Mouse (Mus musculus): ENCODE data around the gene Tfrc. TPM values are rescaled to one million over a fixed set of nuclear protein-coding genes. Genes with fewer than 3 reads are reported as not detected.

Gene Tfrc
- total and polyA plus RNA-seq, 2 experiments, result 3.9 to 16.0 TPM

DNA sequence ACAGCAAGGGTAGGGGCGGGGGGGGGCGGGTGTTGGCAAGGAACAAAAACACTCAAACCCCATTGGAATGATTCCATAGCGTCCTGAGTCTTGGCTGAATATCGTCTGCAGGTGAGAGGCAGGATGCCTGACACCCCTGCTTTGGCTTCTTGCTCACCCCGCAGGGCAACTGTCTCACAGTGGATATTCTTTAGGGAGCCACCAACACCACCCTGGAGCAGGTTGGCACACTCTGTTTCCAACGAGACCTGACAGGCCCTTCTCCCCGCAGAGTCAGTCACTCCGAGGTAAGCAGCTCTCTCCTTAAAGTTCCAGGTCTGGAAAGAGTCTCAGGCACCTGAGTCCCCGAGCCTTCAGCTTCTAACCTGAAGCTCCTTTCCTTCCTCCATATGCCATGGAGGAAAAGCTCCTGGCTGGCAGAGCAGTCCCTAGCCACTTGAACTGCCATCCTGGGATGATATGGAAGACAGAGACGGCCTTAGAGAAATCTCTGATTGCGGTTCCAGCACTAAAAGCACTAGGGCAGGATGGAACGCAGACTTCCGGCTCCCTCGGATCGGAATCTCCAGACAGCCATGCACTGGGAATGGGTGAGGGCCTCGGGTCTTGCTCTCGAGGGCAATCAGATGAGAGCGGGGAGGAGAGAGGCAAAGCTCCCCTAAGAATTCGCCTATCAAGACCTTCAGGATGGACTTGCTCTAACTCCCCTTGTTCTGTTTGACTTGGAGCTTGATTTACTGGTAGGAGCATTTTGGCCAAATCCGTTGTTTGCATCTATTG, 32.9 kb downstream of the Tfrc start:
- Histone ChIP-seq H3K79me2 (ENCODE audit: control insufficient read depth, insufficient read depth, low read length) (no peaks in the 10 kb centered on the region), H3K27ac (replicated peaks; ENCODE audit: insufficient read depth, low read depth, low read length) (no peak overlapping the region), H3K4me3 (ENCODE audit: insufficient read depth, low read depth, low read length) (no peak overlapping the region), H3K9ac (ENCODE audit: low read depth, low read length) (no peak overlapping the region), H3K4me1 (ENCODE audit: control insufficient read depth, insufficient read depth, low read length) (peaks cover 9% of the 10 kb centered on the region), H3K27me3 (ENCODE audit: control insufficient read depth, insufficient read depth, low read length) (no peaks in the 10 kb centered on the region), H3K36me3 (ENCODE audit: control insufficient read depth, insufficient read depth, low read length) (no peaks in the 10 kb centered on the region)
- no peak for DNase-seq (ENCODE audit: extremely low read depth, low read depth, low spot score)
- WGBS, result 77% methylated on average over 20 of the region's 20 CpGs
- TF ChIP-seq CTCF (IDR thresholded peaks at IDR 0.05; ENCODE audit: low read depth, low read length) (no peak), POLR2A (IDR thresholded peaks at IDR 0.05; ENCODE audit: extremely low read depth, insufficient read depth, low read length) (no peak)

DNA sequence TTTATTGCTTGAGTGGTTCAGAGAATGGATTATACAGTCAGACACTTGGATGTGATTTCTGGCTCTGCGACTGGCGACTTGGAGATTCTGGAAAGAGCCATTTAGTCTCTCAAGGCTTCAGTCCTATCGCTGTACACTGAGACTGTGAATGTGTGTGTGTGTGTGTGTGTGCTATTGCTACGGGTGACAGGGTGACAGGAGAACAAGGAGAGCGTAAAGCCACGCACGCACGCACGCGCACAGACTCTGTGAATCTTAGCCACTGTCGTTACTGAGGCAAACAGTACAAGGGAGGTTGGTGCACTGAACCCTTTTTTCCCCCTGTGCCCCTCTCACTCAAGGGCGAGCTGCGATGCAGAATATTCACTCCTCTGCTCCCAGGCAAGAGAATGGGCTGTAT, 33.6 kb downstream of the Tfrc start:
- H3K36me3 ChIP-seq (ENCODE audit: control insufficient read depth, insufficient read depth, low read length), result no peaks in the 10 kb centered on the region
- H3K4me3 ChIP-seq (ENCODE audit: insufficient read depth, low read depth, low read length), result no peak overlapping the region
- no peak overlapping the region for H3K9ac ChIP-seq (ENCODE audit: low read depth, low read length)
- DNase-seq (ENCODE audit: extremely low read depth, low read depth, low spot score), result no peak
- H3K4me1 ChIP-seq (ENCODE audit: control insufficient read depth, insufficient read depth, low read length), result peaks cover 9% of the 10 kb centered on the region
- H3K79me2 ChIP-seq (ENCODE audit: control insufficient read depth, insufficient read depth, low read length), result no peaks in the 10 kb centered on the region
- H3K27ac ChIP-seq (replicated peaks; ENCODE audit: insufficient read depth, low read depth, low read length), result no peak overlapping the region
- no peaks in the 10 kb centered on the region for H3K27me3 ChIP-seq (ENCODE audit: control insufficient read depth, insufficient read depth, low read length)
- 84% methylated on average over 13 of the region's 13 CpGs for WGBS
- TF ChIP-seq CTCF (IDR thresholded peaks at IDR 0.05; ENCODE audit: low read depth, low read length), result no peak
- no peak for TF ChIP-seq POLR2A (IDR thresholded peaks at IDR 0.05; ENCODE audit: extremely low read depth, insufficient read depth, low read length)

DNA sequence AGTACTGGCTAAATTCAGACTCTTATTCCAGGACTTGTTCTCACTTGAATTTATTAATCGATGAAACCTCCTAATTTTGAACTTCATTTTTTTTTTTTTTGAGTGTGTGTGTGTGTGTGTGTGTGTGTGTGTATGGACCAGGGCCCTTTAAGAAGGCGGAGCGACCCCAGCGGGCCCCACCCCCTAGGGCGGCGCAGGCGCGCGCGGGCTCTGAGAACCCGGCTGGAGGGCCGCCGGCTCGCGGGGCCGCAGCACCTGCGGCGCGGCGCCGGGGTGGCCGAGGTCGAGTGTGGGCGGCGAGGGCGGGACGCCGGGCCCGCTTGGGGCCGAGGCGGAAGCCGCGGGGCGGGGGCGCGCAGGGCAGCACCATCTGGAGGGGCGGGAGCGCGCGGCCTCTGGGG, 34.9 kb downstream of the Tfrc start, which contains the start of gene Tnk2:
TSS of gene Tnk2 (plus strand) at position 214 of the 401 bp plus-strand sequence.
- WGBS, result 7% methylated on average over 38 of the region's 40 CpGs
- Histone ChIP-seq H3K36me3 (ENCODE audit: control insufficient read depth, insufficient read depth, low read length) (no peaks in the 10 kb centered on the region), H3K4me1 (ENCODE audit: control insufficient read depth, insufficient read depth, low read length) (peaks cover 9% of the 10 kb centered on the region), H3K27ac (replicated peaks; ENCODE audit: insufficient read depth, low read depth, low read length) (no peak within 1 kb of the TSS), H3K27me3 (ENCODE audit: control insufficient read depth, insufficient read depth, low read length) (no peaks in the 10 kb centered on the region), H3K9ac (ENCODE audit: low read depth, low read length) (peak within 1 kb of the TSS; percentile 97), H3K79me2 (ENCODE audit: control insufficient read depth, insufficient read depth, low read length) (no peaks in the 10 kb centered on the region; the same call in 1 of the 2 replicates), H3K4me3 (ENCODE audit: insufficient read depth, low read depth, low read length) (peak within 1 kb of the TSS; percentile 77)
- TF ChIP-seq POLR2A (IDR thresholded peaks at IDR 0.05; ENCODE audit: extremely low read depth, insufficient read depth, low read length), result no peak
- TF ChIP-seq CTCF (IDR thresholded peaks at IDR 0.05; ENCODE audit: low read depth, low read length), result no peak
- DNase-seq (ENCODE audit: extremely low read depth, low read depth, low spot score), result peak; percentile 59

DNA sequence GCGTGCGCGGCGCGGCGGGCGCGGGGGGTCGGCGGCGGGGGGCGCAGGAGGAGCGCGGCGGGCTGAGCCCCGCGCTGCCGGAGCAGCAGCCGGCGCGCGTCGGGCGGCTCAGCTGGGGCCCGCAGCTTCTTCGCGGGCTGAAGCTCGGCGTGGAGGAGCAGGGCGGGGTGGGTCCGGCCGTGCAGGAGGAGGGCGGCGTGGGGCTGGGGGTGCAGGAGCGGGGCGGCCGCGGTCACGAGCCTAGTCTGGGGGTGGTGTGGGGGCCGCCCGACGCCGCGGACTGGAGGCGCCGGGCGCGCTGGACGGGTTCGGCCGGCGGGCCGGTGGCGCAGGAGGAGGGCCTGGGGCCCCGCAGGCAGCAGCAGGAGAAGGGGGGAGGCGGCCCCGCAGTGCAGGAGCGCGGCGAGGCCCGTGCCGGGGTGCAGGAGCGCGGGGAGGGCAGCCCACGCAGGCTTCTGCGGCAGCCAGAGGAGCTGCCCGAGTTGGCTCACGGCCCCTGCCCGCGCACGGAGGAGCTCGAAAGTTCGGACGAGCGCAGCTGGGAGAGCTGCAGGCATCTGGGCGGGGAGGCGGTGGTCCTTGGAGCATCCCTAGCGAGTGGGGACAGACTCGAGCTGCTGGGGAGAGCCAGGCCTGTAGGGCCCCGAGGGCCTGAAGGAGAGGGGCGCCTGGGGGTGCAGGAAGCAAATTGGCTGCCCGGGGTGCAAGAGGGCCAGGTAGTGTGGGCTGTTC, 35.5 kb downstream of the Tfrc start:
- no peak for DNase-seq (ENCODE audit: extremely low read depth, low read depth, low spot score)
- Histone ChIP-seq H3K36me3 (ENCODE audit: control insufficient read depth, insufficient read depth, low read length) (no peaks in the 10 kb centered on the region), H3K9ac (ENCODE audit: low read depth, low read length) (peak overlapping the region; percentile 97), H3K27ac (replicated peaks; ENCODE audit: insufficient read depth, low read depth, low read length) (no peak overlapping the region), H3K27me3 (ENCODE audit: control insufficient read depth, insufficient read depth, low read length) (no peaks in the 10 kb centered on the region), H3K4me1 (ENCODE audit: control insufficient read depth, insufficient read depth, low read length) (peaks cover 9% of the 10 kb centered on the region), H3K4me3 (ENCODE audit: insufficient read depth, low read depth, low read length) (peak overlapping the region; percentile 77), H3K79me2 (ENCODE audit: control insufficient read depth, insufficient read depth, low read length) (no peaks in the 10 kb centered on the region; the same call in 1 of the 2 replicates)
- TF ChIP-seq POLR2A (IDR thresholded peaks at IDR 0.05; ENCODE audit: extremely low read depth, insufficient read depth, low read length), result no peak
- no peak for TF ChIP-seq CTCF (IDR thresholded peaks at IDR 0.05; ENCODE audit: low read depth, low read length)
- WGBS, result 5% methylated on average over 51 of the region's 82 CpGs

DNA sequence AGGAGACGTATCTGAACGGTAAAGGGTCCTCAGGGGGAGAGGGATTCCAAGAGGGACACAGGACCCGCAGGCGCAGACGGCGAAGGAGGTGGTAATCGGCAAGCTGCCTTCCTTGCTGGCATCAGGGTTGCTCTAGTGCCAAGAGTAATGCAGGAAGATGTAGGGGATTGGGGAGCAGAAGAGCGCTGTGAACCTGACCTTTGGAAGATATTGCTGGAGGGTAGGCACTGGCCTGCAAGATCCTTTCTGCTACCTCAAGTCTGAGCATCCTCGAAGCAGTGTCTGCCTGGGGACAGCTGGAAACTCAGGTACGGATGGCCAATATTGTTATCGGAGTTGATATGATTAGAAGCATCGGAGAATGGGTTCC, 36.1 kb downstream of the Tfrc start:
- TF ChIP-seq POLR2A (IDR thresholded peaks at IDR 0.05; ENCODE audit: extremely low read depth, insufficient read depth, low read length) (no peak), CTCF (IDR thresholded peaks at IDR 0.05; ENCODE audit: low read depth, low read length) (no peak)
- Histone ChIP-seq H3K27me3 (ENCODE audit: control insufficient read depth, insufficient read depth, low read length) (no peaks in the 10 kb centered on the region), H3K36me3 (ENCODE audit: control insufficient read depth, insufficient read depth, low read length) (no peaks in the 10 kb centered on the region), H3K27ac (replicated peaks; ENCODE audit: insufficient read depth, low read depth, low read length) (no peak overlapping the region), H3K79me2 (ENCODE audit: control insufficient read depth, insufficient read depth, low read length) (no peaks in the 10 kb centered on the region; the same call in 1 of the 2 replicates), H3K4me1 (ENCODE audit: control insufficient read depth, insufficient read depth, low read length) (peaks cover 9% of the 10 kb centered on the region), H3K4me3 (ENCODE audit: insufficient read depth, low read depth, low read length) (peak overlapping the region; percentile 77; the same call in 1 of the 2 replicates), H3K9ac (ENCODE audit: low read depth, low read length) (peak overlapping the region; percentile 97)
- DNase-seq (ENCODE audit: extremely low read depth, low read depth, low spot score), result no peak
- 17% methylated on average over 12 of the region's 12 CpGs for WGBS
